Mouse (Mus musculus): Measurements from ENCODE around the gene Atg101.
"Not testable (repeated sequence)": the region's sequence is repeated elsewhere in the genome, so short reads cannot be mapped to it uniquely, and the experiment has no call there.

The Atg101 gene

DNA sequence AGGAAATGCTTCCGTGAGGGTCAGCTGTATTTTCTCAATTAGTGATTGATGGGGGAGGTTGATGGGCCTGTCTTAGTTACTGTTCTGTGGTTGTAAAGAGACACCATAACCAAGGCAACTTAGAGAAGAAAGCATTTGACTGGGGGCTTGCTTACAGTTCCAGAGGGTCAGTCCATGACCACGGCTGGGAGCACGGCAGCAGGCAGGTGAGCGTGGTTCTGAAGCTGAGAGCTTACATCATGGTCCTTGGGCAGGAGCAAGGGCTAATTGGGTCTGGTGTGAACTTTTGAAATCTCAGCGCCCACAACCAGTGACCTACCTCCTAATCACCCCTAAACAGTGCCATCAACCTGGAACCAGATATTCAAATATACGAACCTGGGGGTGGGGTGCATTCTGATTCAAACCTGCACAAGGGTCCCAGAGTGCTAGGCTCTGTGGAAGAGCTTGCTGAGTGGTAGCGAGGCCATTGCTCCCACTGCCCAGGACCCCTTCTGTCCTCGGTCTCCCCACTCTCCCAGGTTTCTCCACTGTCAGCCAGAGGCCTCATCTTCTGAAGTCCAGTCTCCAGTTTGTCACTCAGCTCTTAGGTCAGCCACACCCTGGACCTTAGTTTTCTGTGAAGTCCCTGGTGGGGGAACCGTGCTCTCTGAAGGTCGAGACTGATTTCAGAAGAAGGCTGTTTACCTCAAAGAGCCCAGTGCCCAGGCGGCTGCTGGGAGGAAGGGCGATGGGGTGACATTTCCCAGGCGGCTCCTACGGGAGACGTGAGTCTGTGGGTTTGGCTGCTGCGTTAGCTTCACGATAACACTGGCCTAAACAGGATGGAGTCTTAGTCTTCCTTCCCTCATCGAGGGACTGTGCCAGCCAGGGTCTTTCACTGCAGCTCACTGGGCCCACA lies 33.1 kb downstream of the Atg101 start:
- no peak for DNase-seq

DNA sequence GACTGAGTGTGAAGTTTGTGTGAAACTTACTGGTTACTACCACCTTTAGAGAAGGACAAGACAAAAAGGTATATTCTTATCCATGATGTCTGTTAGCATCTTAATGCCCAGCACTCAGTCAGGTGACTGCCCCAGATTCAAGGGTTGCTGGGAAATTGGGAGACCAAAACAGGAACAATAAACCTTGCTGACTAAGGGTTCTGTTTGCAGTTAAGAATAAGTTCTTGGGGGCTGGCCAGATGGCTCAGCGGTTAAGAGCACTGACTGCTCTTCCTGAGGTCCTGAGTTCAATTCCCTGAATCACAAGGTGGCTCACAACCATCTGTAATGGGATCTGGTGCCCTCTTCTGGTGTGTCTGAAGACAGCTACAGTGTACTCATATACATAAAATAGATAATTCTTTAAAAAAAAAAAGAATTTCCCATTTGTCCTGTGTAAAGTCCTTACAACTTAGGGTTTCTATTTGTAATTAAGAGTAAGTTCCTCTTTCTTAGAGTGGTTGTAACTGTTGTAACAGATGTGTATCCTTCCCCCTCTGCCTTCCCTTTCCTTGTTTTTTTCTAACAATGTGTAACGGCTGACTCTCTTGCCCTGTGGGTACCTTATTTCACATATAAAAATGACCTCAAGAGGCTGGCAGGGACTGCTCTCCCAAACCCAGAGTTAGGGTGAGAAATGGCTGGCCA lies 33.9 kb downstream of the Atg101 start:
- DNase-seq: peak; percentile 22

DNA sequence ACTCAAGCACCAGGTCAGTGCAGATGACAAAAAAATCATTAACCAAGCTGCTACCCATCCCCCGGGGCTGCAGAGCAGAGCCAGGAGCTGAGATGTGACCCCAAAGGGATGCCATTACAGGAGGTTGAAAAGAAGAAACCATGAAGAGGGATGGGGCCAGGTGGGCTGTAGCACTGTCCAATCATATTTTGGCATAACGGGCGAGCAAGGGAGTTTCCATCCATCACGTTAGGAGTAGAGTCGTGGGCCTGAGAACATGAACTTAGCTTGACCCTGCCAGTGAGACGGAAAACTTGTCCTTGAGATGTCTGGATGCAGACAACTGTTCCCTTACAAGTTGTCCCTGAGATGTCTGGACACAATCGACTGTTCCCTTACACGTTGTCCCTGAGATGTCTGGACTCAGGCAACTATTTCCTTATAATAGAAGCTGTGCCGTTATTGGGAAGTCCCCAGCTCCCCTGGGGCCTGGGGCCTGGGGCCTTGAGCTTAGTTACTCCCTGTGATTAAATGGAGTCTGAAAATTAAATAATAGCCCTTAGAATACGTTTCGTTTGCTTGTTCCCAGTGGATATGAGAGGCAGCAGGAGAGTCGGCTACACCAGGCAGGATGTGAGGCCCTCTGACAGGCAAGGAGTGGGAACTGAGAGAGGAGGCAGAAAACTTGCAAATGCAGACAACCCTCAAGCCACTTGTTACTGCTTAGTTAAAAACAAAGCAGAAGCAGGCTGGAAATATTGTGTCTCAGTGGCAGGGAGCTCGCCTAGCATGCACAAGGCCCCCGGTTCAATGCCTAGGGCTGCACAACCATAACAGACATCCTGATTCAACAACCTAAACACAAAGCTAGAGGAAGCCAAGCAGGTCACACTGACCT lies 35.1 kb downstream of the Atg101 start:
- peak; percentile 55 for DNase-seq

DNA sequence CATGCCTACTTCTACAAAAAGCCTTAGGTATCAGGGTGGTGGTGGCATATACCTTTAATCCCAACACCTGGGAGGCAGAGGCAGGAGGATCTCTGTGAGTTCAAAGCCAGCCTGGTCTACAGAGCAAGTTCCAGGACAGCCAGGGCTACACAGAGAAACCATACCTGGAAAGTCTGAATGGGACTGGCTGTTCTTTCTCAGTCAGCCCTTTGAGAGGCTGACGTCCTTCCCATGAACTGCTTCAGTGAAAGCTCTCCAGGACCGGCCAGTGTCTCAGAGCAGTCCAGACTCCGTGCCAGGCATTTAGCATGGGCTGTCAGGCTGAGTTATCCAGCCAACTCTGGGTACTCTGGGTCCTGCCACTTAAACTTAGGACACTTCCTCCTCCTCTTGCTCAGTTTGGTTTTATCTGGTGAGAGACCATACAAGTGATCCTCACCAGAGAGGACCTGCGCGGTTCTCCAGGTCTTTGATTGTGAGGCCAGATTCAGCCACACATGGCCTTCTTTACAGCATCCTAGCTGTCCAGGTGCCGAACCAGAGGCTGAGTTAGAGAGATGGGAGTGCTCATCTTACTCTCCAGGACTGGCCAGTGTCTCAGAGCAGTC lies 36.0 kb downstream of the Atg101 start:
- DNase-seq: no peak

DNA sequence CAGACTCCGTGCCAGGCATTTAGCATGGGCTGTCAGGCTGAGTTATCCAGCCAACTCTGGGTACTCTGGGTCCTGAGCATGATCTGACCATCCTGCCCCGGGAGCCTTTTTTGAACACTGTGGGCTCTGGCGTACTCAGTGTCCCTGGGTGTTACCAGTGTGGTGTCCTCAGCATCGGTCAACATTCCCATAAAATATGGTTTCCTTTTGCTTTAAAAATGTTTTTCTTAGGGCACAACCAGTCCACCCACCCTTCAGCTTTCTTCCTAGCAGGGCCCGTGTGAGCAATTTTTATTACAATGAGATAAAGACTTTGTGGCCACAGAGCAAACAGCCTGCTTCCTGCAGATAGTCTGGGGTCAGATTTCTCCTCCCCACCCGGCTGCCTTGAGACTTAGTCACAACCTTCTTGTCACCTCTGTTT lies 36.6 kb downstream of the Atg101 start:
- peak; percentile 67 for DNase-seq

DNA sequence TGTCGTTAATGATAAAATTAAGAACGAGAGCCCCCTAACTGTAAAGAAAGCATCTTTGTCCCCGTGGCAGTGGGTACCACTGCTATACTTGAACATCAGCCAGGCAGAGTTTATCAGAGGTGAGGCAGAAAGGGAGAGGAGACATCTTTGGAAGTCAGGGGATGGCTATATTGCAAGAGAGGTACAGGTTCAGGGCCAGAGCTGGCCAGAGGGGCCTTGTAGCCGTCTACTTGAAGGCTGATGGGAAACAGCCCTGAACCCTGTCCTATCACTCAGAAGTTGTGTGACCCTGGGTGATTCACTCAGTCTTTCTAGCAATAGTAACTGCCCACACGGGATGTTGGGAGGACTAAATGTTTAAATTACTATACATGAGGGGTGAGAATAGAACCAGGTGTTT lies 37.1 kb downstream of the Atg101 start:
- no peak for DNase-seq

DNA sequence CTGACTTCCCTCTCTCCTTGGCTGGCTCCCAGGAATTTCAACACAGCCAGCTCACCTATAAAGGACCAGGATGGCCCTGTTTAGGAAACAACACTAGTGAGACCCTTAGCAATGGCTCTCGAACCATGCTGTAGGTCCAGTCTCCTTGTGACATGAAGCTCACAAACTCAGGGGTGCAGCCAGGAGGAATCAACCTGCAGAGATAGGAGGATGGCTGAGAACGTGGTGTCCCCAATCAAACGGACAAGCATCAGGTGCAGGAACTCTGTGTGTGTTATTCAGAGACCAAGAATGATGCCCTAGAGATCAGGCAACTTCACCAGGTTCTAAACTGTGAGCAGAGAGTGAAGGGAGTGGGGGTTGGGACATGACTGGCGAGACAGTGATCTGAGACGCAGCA lies 38.0 kb downstream of the Atg101 start:
- DNase-seq: no peak

DNA sequence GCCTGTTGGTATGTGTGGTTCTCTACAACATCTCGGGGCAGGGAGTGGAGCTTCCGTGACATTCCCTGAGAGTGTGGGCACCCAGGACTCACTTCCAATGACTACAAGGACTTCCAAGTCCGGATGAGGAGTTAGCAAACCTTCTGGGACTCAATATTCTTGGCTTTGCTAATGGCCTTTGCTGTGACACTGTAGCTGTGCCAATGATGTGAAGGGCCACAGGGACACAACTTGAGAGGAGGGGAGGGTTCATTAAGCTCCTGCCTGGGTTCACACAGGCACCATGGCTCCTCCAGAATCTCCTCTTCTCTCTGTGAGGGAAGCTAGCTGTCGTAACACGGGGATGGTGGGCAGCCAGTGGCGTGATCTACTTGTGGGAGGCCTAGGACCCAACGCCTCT lies 38.6 kb downstream of the Atg101 start:
- no peak for DNase-seq

DNA sequence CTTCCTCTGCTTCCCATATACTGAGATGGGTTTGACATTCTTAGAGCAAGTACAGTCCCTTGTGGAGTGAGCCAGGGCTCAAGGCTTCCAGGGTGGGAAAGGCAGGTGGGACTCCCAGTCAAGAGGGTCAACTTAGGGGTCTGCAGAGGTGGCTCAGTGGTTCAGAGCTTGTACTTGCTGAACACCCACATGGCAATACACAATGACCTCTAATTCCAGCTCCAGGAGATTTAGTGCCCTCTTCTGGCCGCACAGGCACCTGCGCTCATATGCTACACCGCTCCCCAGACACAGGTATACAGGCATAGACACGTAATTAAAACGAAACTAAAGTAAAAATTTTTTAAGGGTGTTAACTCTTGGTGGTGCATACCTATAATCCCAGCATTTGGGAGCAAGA lies 39.4 kb downstream of the Atg101 start:
- DNase-seq: no peak

DNA sequence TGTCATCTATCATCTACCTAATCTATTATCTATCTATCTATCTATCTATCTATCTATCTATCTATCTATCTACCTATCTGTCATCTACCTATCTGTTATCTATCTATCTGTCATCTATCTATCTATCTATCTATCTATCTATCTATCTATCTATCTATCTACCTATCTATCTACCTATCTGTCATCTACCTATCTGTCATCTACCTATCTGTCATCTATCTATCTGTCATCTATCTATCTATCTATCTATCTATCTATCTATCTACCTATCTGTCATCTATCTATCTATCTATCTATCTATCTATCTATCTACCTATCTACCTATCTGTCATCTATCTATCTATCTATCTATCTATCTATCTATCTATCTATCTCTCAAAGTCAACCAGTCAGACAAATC lies 40.3 kb downstream of the Atg101 start:
- not testable (repeated sequence) for DNase-seq

DNA sequence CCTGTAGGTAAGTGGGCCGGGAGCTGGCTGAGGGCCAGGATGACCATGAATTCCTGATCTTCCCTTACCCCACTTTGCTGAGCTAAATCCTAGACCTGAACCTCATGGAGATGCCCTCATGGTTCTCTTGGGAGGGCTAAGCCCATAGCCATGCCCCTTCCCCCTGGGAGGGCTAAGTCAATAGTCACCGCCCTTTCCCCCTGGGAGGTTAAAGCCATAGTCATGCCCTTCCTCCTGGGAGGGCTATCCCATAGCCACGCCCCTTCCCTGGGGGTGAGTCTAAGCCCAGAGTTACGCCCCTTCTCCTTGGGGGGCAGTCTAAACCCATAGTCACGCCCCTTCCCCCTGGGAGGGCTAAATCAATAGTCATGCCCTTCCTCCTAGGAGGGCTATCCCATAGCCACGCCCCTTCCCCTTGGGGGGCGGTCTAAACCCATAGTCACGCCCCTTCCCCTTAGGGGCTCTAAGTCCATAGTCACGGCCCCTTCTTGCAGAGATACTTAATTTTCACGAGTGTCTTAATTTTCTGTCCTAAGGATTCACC lies 42.0 kb downstream of the Atg101 start:
- no peak for DNase-seq

DNA sequence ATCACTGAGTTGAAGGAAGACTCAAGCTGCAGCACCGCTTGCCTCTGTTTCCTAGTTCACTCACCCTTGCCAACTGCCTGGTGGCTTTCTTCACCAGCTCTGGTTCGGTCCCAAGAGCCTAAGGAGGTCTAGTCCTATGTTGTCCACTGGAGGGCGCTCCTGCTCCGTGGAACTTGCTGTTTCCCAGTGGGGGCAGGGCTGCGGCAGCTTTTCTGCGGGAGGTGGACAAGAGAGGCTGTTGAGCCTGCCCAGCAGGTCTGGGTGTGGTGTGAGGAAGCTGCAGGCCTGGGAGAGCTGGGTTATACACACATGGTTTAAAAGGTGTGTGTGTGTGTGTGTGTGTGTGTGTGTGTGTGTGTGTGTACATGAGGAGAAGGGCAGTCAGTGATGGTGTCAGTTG lies 43.2 kb downstream of the Atg101 start:
- DNase-seq: peak; percentile 83

DNA sequence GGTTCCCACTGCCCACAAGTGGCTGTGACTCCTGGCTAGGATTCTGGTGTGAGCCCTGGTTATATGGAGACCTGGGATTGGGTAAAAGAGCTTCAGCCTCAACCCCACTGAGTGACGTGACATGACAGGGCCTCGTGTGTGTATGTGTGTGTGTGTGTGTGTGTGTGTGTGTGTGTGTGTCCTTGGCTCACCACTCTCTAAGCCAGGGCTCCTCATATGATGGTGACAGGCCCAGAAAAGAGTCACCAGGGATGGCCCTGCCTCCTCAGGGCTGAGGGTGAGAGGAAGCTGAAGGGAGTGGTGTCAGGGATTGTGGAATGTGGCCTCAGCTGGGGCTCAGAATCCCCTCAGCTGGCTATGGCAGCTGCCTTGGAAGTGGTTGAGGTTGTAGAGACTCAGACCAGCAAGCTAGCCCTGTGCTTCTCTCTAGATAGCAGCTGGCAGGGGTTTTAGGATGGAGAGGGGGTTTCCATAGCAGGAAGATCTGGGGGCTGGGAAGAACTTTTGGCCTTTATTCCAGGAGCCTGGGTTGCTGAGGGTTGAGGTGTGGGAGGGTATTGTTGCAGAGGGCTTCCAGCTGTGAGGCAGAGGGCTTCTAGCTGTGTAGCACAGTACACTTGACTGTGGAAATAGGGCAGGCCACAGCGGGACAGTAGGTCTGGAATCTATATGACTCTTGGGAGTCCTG lies 44.9 kb downstream of the Atg101 start:
- DNase-seq: no peak

DNA sequence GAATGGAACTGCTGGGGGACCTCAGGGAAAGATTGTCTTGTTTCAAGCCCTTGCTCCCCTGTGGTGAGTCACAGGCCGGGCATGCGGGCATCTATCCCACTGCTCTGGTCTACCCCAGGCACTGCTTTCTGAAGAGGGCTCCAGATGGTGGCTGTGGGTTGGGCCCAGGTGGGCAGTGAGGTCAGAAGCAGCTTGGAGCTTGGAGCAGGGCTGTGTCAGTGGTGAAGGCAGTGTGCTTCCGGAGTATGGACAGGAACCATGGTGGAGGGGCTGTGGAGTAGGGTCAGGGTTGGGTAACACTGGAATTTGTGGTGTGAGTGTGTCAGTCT lies 45.5 kb downstream of the Atg101 start:
- no peak for DNase-seq

DNA sequence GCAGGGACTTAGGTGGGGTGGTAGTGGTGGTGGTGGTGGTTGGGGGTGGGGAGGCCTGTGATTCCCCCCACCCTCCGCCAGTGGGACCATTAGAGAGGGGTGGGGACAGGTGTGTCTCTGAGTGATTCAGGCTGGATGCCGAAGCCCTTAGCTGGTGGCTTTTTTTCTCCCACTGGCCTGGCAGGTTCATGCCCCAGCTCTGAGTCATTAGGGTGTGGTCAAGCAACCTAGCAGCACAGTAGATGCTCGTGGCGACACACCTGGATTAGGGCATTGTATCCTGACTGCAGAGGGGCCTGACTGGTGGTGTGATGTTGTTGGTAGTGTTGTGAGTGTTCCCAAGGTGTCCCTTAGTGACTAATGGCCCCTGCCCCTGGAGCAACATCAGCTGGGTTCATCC lies 47.0 kb downstream of the Atg101 start:
- no peak for DNase-seq

DNA sequence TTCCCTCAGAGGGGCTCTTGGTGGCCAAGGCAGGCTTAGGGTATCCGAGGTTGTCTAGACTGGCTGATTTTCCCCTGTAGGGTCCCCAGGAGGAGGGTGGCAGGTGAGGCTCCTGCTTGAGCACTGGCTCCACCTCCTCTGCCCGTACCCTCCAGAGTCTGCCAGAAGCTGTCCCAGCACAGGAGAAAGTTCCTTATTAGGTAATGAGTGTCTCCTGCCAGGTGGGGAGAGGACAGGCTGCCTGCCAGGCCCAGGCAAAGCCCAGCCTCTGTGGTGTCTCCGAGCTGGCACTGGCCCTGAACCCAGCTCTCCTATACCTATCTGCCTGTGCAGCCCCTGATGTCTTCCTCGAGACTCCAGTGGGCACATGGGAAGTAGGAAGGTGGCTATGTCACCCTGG lies 48.3 kb downstream of the Atg101 start:
- no peak for DNase-seq

DNA sequence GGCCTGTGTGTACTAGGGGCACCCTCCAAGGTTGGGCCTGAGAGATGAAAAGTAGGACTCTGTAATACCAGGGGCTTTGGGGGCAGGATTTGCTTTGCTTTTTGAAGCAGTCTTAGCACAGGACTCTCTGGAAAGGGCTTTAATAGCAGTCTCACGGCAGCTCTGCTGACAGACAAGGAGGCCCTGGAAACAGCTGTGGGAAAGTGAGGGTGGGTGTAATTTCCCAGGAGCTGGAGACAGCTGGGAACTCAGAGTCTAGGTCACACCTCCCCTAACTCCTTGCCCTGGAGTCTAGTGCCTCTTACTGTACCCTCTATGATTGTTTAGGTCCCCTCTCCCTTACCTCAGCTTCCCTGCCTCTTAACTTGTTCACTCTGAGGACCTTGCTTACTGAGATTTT lies 49.1 kb downstream of the Atg101 start:
- DNase-seq: no peak

DNA sequence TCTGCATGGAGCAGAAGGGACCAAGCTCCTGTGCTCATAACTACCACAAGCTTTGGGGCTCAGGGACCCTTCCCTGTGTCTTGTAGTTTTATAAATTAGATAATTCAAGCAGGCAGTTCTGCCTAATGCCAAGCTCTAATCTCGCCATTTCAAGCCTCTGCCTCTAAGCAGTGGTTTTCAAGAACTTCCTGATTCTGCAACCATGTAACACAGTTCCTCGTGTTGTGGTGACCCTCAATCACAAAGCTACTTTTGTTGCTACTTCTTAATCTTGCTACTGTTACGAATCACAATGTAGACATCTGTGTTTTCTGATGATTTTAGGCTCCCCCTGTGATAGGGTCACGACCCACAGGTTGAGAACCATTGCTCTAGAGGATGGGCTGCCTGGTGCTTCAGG lies 49.6 kb downstream of the Atg101 start:
- no peak for DNase-seq

DNA sequence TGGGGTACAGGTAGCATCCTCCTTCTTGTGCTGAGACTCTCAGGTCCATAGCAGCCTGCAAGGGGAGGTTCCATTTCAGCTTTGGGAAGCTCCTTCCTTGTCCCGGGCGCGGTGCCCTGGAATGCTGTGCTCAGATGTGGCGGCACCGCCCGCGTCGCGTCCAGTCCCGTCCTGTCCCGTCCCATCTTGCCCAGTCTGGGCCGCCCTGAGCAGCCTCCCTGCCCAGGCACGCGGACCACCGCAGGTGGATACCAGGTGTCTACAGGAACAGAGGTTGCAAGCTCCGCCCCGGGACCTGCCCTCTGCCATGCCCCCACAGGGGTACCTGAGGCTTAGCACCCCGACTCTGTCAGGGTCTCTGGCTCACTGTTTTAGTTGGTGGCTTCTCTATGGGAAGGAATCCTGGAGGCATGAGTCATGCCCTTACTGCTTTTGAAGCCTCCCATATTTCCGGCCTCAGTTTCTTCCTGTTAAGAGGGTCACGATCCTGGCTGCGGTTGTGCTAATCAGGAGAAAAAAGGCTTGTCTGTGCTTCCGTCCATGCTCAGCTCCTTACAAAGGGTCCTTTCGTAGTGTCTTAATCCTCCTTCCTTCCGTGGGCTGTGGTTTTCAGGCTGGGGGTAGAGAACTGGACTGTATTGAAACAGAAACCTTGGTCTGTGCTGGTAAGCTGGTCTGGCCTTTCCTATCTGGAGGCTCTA lies 52.6 kb downstream of the Atg101 start:
- peak; percentile 32 for DNase-seq

DNA sequence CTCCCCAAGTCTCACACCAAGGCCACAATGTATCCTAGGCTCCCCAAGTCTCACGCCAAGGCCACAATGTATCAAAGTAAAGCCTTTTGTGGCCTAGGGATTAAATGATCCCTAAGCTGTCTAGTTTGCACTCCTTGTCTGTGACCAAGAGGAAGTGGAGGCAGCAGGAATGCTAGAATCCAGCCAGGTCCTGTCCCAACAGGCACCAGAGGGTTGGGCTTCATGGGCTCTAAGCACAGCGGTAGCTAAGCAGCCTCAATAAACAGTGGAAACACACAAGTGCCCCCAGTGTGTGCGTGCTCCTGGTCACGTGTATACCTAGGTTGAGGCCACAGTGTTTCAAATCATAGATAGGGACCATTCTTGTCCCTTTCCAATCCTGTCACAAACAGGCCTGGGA lies 54.3 kb downstream of the Atg101 start:
- peak; percentile 33 for DNase-seq

DNA sequence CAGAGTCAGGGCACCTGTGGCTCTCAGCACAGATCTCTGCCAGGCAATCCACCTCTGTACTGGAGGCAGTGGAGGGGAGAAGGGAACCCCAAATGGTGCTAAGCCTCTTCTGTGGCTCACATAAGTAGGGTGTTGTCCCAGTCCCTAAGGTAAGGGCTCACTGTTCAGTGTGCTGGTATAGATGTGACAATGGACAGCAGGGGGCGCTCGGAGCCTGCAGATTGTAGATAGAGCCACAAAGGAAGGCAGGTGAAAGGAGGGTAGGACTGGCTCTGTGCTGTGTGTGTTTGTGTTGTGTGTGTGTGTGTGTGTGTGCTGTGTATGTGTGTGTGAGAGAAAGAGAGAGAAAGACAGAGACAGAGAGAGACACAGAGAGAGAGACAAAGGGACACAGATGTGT lies 55.5 kb downstream of the Atg101 start:
- peak; percentile 91 for DNase-seq
